Mouse (Mus musculus) kidney, postnatal 0 days (tissue): ENCODE data around the gene Optn. TPM values are rescaled to one million over a fixed set of nuclear protein-coding genes. Genes with fewer than 3 reads are reported as not detected.

Experiments used
- ATAC-seq: fragments of 200-750 bp; cut with Nextera tagmentation; replicated peaks from 2 replicates; pipeline ENCODE4 v1.8.0; 2017; ENCODE audit warnings: low read depth, moderate number of reproducible peaks, moderate TSS enrichment, moderate library complexity; ENCODE audit not compliant: low FRiP score
- DNase-seq: peaks from one replicate; pipeline ENCODE4 v3.0.0-alpha.2; 2016; ENCODE audit warnings: low spot score
- H3K27ac ChIP-seq: fragments of 300-500 bp; sonication (generic); 2 replicates; pipeline ENCODE4 v1.5.1; 2014; ENCODE audit warnings: mild to moderate bottlenecking
- H3K27me3 ChIP-seq: fragments of 300-500 bp; sonication (generic); 2 replicates; pipeline ENCODE4 v1.6.1; 2014; ENCODE audit warnings: low read length, mixed read lengths; ENCODE audit not compliant: insufficient read depth
- H3K36me3 ChIP-seq: fragments of 300-500 bp; sonication (generic); 2 replicates; pipeline ENCODE4 v1.6.1; 2014; ENCODE audit warnings: low read length, mixed read lengths; ENCODE audit not compliant: insufficient read depth
- H3K4me1 ChIP-seq: fragments of 300-500 bp; sonication (generic); replicated peaks from 2 replicates; pipeline ENCODE4 v1.6.1; 2014; ENCODE audit warnings: antibody characterized with exemption, low read length, mixed read lengths; ENCODE audit not compliant: insufficient read depth
- H3K4me2 ChIP-seq: fragments of 300-500 bp; sonication (generic); 2 replicates; pipeline ENCODE4 v1.6.1; 2014; ENCODE audit warnings: mild to moderate bottlenecking, low read length, moderate library complexity, mixed read lengths
- H3K4me3 ChIP-seq: fragments of 300-500 bp; sonication (generic); replicated peaks from 2 replicates; pipeline ENCODE4 v1.5.1; 2014; ENCODE audit warnings: low read depth, low read length
- H3K9ac ChIP-seq: fragments of 300-500 bp; sonication (generic); 2 replicates; pipeline ENCODE4 v1.6.1; 2014; ENCODE audit warnings: low read depth, low read length
- H3K9me3 ChIP-seq: fragments of 300-500 bp; sonication (generic); replicated peaks from 2 replicates; pipeline ENCODE4 v1.6.1; 2016; ENCODE audit warnings: low read length, inconsistent platforms, mixed read lengths
- CTCF ChIP-seq: IDR thresholded peaks from 2 replicates; pipeline ENCODE4 v1.5.1; 2016; ENCODE audit warnings: antibody characterized with exemption, low read depth, mild to moderate bottlenecking, moderate library complexity
- WGBS: fragments of 180-500 bp; shearing (Covaris S2); extraction: QIAGEN DNeasy Blood & Tissue Kit; methylation state at CpG from one replicate; pipeline ENCODE4 v1.1.7; 2014; 5-methylcytosine and 5-hydroxymethylcytosine counted together
- polyA plus RNA-seq: library from polyadenylated mRNA; unstranded; fragments of >200 nt; fragmentation: Nextera tagmentation; extraction: Ambion mirVana; gene quantifications from 2 replicates; pipeline ENCODE4 v1.2.1, GENCODE M21; 2015

The Optn gene
- polyA plus RNA-seq, 1 experiment from 2014 or later: 23.8 TPM

- H3K27me3 ChIP-seq: no peaks in the 10 kb centered on the region
- H3K27ac ChIP-seq: no peak overlapping the region
- no peak overlapping the region for H3K4me3 ChIP-seq
- H3K4me1 ChIP-seq: no peaks in the 10 kb centered on the region
- ATAC-seq (no peak), DNase-seq (no peak)
- H3K9ac ChIP-seq: no peak overlapping the region
- TF ChIP-seq CTCF: no peak
- no peaks in the 10 kb centered on the region for H3K9me3 ChIP-seq
- H3K4me2 ChIP-seq: no peak overlapping the region
- H3K36me3 ChIP-seq: no peaks in the 10 kb centered on the region
- WGBS: 85% methylated on average over 2 of the region's 2 CpGs
These were observed 16.8 kb downstream of the Optn start for GRCm38 (mm10) chr2:5047016-5047415.

GRCm38 (mm10) chr2:5045269-5045965 is 18.4 kb downstream of the Optn start:
- WGBS: 11% methylated on average over 13 of the region's 13 CpGs
- peak; percentile 62 for DNase-seq
- no peak overlapping the region for H3K4me3 ChIP-seq
- ATAC-seq: peak; percentile 46; the same call in 1 of the 2 replicates
- H3K4me1 ChIP-seq: no peaks in the 10 kb centered on the region
- H3K9me3 ChIP-seq: no peaks in the 10 kb centered on the region
- H3K4me2 ChIP-seq: no peak overlapping the region
- H3K36me3 ChIP-seq: no peaks in the 10 kb centered on the region
- H3K27me3 ChIP-seq: no peaks in the 10 kb centered on the region
- H3K9ac ChIP-seq: no peak overlapping the region
- no peak overlapping the region for H3K27ac ChIP-seq
- TF ChIP-seq CTCF: no peak

GRCm38 (mm10) chr2:5044321-5044720 is 19.5 kb downstream of the Optn start:
- Histone ChIP-seq H3K27me3 (no peaks in the 10 kb centered on the region), H3K9me3 (no peaks in the 10 kb centered on the region), H3K27ac (no peak overlapping the region), H3K4me1 (no peaks in the 10 kb centered on the region), H3K4me2 (no peak overlapping the region), H3K4me3 (no peak overlapping the region), H3K36me3 (peaks cover 7% of the 10 kb centered on the region; the same call in 1 of the 2 replicates), H3K9ac (no peak overlapping the region)
- ATAC-seq (no peak), DNase-seq (no peak)
- no peak for TF ChIP-seq CTCF
- 53% methylated on average over 3 of the region's 3 CpGs for WGBS

GRCm38 (mm10) chr2:5043476-5043761 is 20.4 kb downstream of the Optn start:
- Histone ChIP-seq H3K4me3 (no peak overlapping the region), H3K4me1 (no peaks in the 10 kb centered on the region), H3K4me2 (no peak overlapping the region), H3K9me3 (no peaks in the 10 kb centered on the region), H3K36me3 (peaks cover 8% of the 10 kb centered on the region; the same call in 1 of the 2 replicates), H3K27me3 (no peaks in the 10 kb centered on the region), H3K27ac (no peak overlapping the region), H3K9ac (no peak overlapping the region)
- ATAC-seq: no peak
- no peak for DNase-seq
- WGBS: 100% methylated on average over 2 of the region's 2 CpGs
- no peak for TF ChIP-seq CTCF

- Histone ChIP-seq H3K4me3 (no peak overlapping the region), H3K36me3 (peaks cover 13% of the 10 kb centered on the region; the same call in 1 of the 2 replicates), H3K9me3 (no peaks in the 10 kb centered on the region), H3K9ac (no peak overlapping the region), H3K4me1 (no peaks in the 10 kb centered on the region), H3K4me2 (no peak overlapping the region), H3K27ac (no peak overlapping the region), H3K27me3 (no peaks in the 10 kb centered on the region)
- no peak for TF ChIP-seq CTCF
- DNase-seq: no peak
- ATAC-seq: no peak
- WGBS: 70% methylated on average over 11 of the region's 11 CpGs
These were observed 21.0 kb downstream of the Optn start for GRCm38 (mm10) chr2:5042616-5043475.

- H3K4me3 ChIP-seq: no peak overlapping the region
- no peak for ATAC-seq
- H3K27me3 ChIP-seq: no peaks in the 10 kb centered on the region
- no peak overlapping the region for H3K27ac ChIP-seq
- peaks cover 17% of the 10 kb centered on the region; the same call in 1 of the 2 replicates for H3K36me3 ChIP-seq
- TF ChIP-seq CTCF: no peak
- H3K9me3 ChIP-seq: no peaks in the 10 kb centered on the region
- DNase-seq: no peak
- no peak overlapping the region for H3K9ac ChIP-seq
- H3K4me2 ChIP-seq: no peak overlapping the region
- H3K4me1 ChIP-seq: no peaks in the 10 kb centered on the region
- WGBS: 92% methylated on average over 5 of the region's 5 CpGs
These were observed 22.0 kb downstream of the Optn start for GRCm38 (mm10) chr2:5041854-5042253.
